Mouse (Mus musculus): Measurements from ENCODE around the gene Dzip1l. TPM values are rescaled to one million over a fixed set of nuclear protein-coding genes. Genes with fewer than 3 reads are reported as not detected.

Gene Dzip1l
- polyA plus RNA-seq, 1 experiment from 2014 or later: 13.0 TPM

Other genes starting within 250 kb of the Dzip1l start
- gene Mras, start 192.1 kb upstream of the Dzip1l start, polyA plus RNA-seq (2014; fragmentation: Nextera tagmentation; extraction: Ambion mirVana): 12.1 and 15.0 TPM in 2 replicates
- not detected in 2 replicates for gene Nme9, start 178.0 kb upstream of the Dzip1l start, polyA plus RNA-seq (2014; fragmentation: Nextera tagmentation; extraction: Ambion mirVana)
- 37.3 and 42.0 TPM in 2 replicates for gene Armc8, start 60.6 kb upstream of the Dzip1l start, polyA plus RNA-seq (2014; fragmentation: Nextera tagmentation; extraction: Ambion mirVana)
- 30.0 and 35.0 TPM in 2 replicates for gene Dbr1, start 53.7 kb upstream of the Dzip1l start, polyA plus RNA-seq (2014; fragmentation: Nextera tagmentation; extraction: Ambion mirVana)
- gene A4gnt, start 17.0 kb upstream of the Dzip1l start, polyA plus RNA-seq (2014; fragmentation: Nextera tagmentation; extraction: Ambion mirVana): not detected in 2 replicates
- gene Cldn18, start 87.8 kb downstream of the Dzip1l start, polyA plus RNA-seq (2014; fragmentation: Nextera tagmentation; extraction: Ambion mirVana): not detected in 2 replicates
- 12.4 and 14.0 TPM in 2 replicates for gene Sox14, start 246.7 kb downstream of the Dzip1l start, polyA plus RNA-seq (2014; fragmentation: Nextera tagmentation; extraction: Ambion mirVana)

Measured in midbrain, embryonic 11.5 days (tissue).